8 mouse cellular contexts compared by ENCODE assay signal in the genomic region with DNA sequence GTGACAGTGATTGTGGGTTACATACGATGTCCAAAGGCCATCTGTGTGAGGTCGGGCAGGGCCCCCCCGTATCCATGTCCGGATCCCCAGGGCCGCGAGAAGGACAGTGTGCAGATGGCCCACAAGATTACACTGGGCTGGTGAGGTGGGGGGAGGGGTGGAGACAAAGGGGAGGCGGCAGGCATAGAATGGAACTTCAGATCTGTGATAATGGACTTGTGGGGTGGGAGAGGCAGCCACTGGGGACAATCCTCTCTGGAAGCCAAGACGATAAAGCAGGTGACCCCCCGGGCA.
DNase-seq lines count a peak whose midpoint lies in the region; ATAC-seq lines count a peak whose summit lies in the region.

No protein-coding gene starts in this region.

- H3K9me3 ChIP-seq in hindbrain, embryonic 10.5 days: peaks cover 6% of the 10 kb centered on the region

- DNase-seq in embryo, embryonic 11.5 days (ENCODE audit: low read depth, low spot score): peak; percentile 29
- no peak for DNase-seq in embryo, embryonic 10 days (ENCODE audit: low spot score)
- DNase-seq in R1 (ENCODE audit: low read depth, low spot score): peak; percentile 60
- peak; percentile 84 for DNase-seq in hindbrain, embryonic 10.5 days (ENCODE audit: low spot score)
- DNase-seq in Muller cell, postnatal 12 days (ENCODE audit: inconsistent ontology term): no peak
- no peak for DNase-seq in layer of hippocampus, postnatal 10 days (ENCODE audit: low spot score in 2 of 2)
- DNase-seq in layer of hippocampus, adult 9-10 months (ENCODE audit: low spot score): no peak

- H3K27ac ChIP-seq in hindbrain, embryonic 10.5 days: peak overlapping the region; percentile 94

- ATAC-seq in megakaryocyte-erythroid progenitor cell, adult 5-6 weeks (replicated peaks; ENCODE audit: low FRiP score, low TSS enrichment, poor library complexity, severe bottlenecking): peak; percentile 36

- H3K27me3 ChIP-seq in hindbrain, embryonic 10.5 days (ENCODE audit: insufficient read depth, poor library complexity, severe bottlenecking): peaks cover 60% of the 10 kb centered on the region

- H3K4me1 ChIP-seq in hindbrain, embryonic 10.5 days (replicated peaks): peaks cover 98% of the 10 kb centered on the region

- peak overlapping the region; percentile 40 for H3K4me3 ChIP-seq in hindbrain, embryonic 10.5 days

- H3K36me3 ChIP-seq in hindbrain, embryonic 10.5 days: no peaks in the 10 kb centered on the region

- WGBS in hindbrain, embryonic 10.5 days: under 1% methylated on average over 9 of the region's 9 CpGs

Comparison
In these comparisons a context has a peak if more than half of its experiments do, and no peak if none do; other contexts are left out.
1. DNase-seq: peak in embryo, embryonic 11.5 days (single experiment), R1 (single experiment) and hindbrain, embryonic 10.5 days (single experiment); none in embryo, embryonic 10 days (single experiment), Muller cell, postnatal 12 days (single experiment), layer of hippocampus, postnatal 10 days (0 of 2) and layer of hippocampus, adult 9-10 months (single experiment).